Mouse (Mus musculus) heart, postnatal 0 days (tissue): ENCODE data around the gene Mcat. TPM values are rescaled to one million over a fixed set of nuclear protein-coding genes. Genes with fewer than 3 reads are reported as not detected.
A peak's percentile ranks its signal among the peaks of the same experiment; 100 is the strongest.

ENCODE experiments used
- ATAC-seq: fragments of 200-750 bp; cut with Nextera tagmentation; 2 replicates; pipeline ENCODE4 v1.8.0; 2017; ENCODE audit warnings: low read depth, moderate number of reproducible peaks, moderate library complexity; ENCODE audit not compliant: insufficient read depth
- DNase-seq: peaks from one replicate; pipeline ENCODE4 v3.0.0-alpha.2; 2016; ENCODE audit warnings: low spot score
- H3K27ac ChIP-seq: fragments of 300-500 bp; sonication (generic); 2 replicates; pipeline ENCODE4 v1.5.1; 2014; ENCODE audit warnings: low read depth, mild to moderate bottlenecking
- H3K27me3 ChIP-seq: fragments of 300-500 bp; sonication (generic); 2 replicates; pipeline ENCODE4 v1.6.1; 2014; ENCODE audit warnings: low read length, mixed read lengths; ENCODE audit not compliant: control insufficient read depth, insufficient read depth
- H3K36me3 ChIP-seq: fragments of 300-500 bp; sonication (generic); replicated peaks from 2 replicates; pipeline ENCODE4 v1.6.1; 2014; ENCODE audit warnings: low read length, mixed read lengths; ENCODE audit not compliant: control insufficient read depth, insufficient read depth
- H3K4me1 ChIP-seq: fragments of 300-500 bp; sonication (generic); 2 replicates; pipeline ENCODE4 v1.6.1; 2014; ENCODE audit warnings: antibody characterized with exemption; ENCODE audit not compliant: control insufficient read depth, insufficient read depth
- H3K4me2 ChIP-seq: fragments of 300-500 bp; sonication (generic); 2 replicates; pipeline ENCODE4 v1.6.1; 2014; ENCODE audit warnings: low read depth, mild to moderate bottlenecking, low read length, moderate library complexity
- H3K4me3 ChIP-seq: fragments of 300-500 bp; sonication (generic); 2 replicates; pipeline ENCODE4 v1.5.1; 2014; ENCODE audit warnings: low read depth, low read length
- H3K9ac ChIP-seq: fragments of 300-500 bp; sonication (generic); replicated peaks from 2 replicates; pipeline ENCODE4 v1.6.1; 2014; ENCODE audit warnings: low read depth, low read length, mixed read lengths
- H3K9me3 ChIP-seq: fragments of 300-500 bp; sonication (generic); replicated peaks from 2 replicates; pipeline ENCODE4 v1.6.1; 2016; ENCODE audit warnings: low read length; ENCODE audit not compliant: control insufficient read depth
- CTCF ChIP-seq: IDR thresholded peaks from 2 replicates; pipeline ENCODE4 v1.5.1; 2016; ENCODE audit warnings: antibody characterized with exemption, control low read depth, low read depth
- EP300 ChIP-seq: IDR thresholded peaks from 2 replicates; pipeline ENCODE4 v1.6.1; 2016; ENCODE audit warnings: antibody characterized with exemption, low read depth
- WGBS: fragments of 180-500 bp; shearing (Covaris S2); extraction: QIAGEN DNeasy Blood & Tissue Kit; methylation state at CpG from one replicate; pipeline ENCODE4 v1.1.7; 2014; 5-methylcytosine and 5-hydroxymethylcytosine counted together
- polyA plus RNA-seq: library from polyadenylated mRNA; unstranded; fragments of >200 nt; fragmentation: Nextera tagmentation; extraction: Ambion mirVana; gene quantifications from 2 replicates; pipeline ENCODE4 v1.2.1, GENCODE M21; 2015
- total RNA-seq: library from RNA; depleted of rRNA; stranded (reverse); fragments of >200 nt; gene quantifications from 2 replicates; pipeline ENCODE4 v1.2.3, GENCODE M21; 2014; ENCODE audit warnings: low replicate concordance; rRNA removed

The Mcat gene
- total RNA-seq (66.6 and 87.2 TPM in 2 replicates), polyA plus RNA-seq (33.5 and 36.9 TPM in 2 replicates)

DNA sequence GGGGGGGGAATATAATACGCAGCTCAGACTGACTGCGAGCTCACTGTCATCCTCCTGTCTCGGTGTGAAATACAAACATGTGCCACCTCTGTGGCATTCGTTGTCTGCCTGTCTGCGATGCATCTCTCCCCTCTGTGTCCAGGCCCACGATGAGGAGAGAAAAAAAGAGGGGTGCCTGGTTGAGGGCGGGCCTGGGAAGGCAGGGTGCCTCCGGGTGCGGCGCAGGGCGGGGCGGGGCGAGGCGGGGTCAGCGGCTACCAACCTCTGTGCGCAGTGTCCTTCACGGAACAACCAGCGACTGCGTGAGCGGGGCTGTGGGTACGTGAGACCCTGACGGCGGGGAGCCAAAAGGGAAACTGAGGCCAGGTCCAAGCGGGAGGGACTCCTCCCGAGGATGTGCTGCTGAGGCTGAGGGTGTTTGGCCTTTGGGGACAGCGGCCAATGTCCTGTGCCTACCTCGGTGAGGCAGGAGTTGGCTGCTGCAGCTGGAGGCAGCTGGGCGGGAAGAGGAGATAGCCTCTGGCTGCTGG lies at the start of gene Mcat, which contains the start of gene Tspo:
Gene Mcat, minus strand, starts transcription at position 461 of the 530 bp plus-strand sequence.
Gene Tspo, plus strand, starts transcription at position 266 of the 530 bp plus-strand sequence.
- Histone ChIP-seq H3K4me2 (peak within 1 kb of the TSS; percentile 93), H3K4me1 (peaks cover 3% of the 10 kb centered on the region; the same call in 1 of the 2 replicates), H3K9me3 (no peaks in the 10 kb centered on the region), H3K27me3 (no peaks in the 10 kb centered on the region), H3K9ac (peak within 1 kb of the TSS; percentile 65), H3K27ac (peak within 1 kb of the TSS; percentile 81), H3K4me3 (peak within 1 kb of the TSS; percentile 57), H3K36me3 (no peaks in the 10 kb centered on the region)
- WGBS: 2% methylated on average over 28 of the region's 28 CpGs
- DNase-seq (no peak), ATAC-seq (peak; percentile 56)
- TF ChIP-seq EP300 (no peak), CTCF (no peak)

DNA sequence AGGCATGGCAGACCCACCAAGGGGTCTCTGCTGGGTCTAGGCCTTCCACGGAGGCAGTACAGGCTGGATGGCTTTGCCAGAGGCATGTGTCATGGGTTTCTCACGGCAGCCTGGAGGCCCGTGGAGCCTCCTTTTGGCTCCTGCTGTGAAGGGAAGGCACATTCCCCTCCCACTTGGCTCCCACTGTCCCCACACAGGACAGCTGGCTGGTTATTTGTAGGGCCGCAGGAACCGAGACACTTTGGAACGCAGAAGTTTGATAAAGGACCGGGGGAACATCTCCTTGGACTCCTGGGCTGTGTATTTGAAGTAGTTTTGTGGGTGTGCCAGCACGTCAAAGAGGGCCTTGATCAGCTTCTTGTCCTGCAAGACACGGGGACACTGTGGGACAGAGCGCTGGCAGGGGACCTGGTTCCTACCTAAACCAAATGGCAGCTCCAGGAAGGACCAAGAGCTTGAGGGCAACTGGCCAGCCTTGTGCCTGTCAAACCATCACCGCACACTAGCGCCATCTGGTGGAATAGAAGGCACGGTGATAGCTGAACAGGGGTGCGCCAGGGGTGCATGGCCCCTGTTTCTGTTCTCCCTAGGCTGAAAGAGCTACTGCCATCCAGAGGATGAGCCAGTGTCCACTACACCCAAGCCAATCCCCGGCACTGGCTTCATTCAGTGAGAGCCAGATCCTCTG lies 43.7 kb upstream of the Mcat start:
- peak; percentile 79 for DNase-seq
- 41% methylated on average over 15 of the region's 15 CpGs for WGBS
- no peak overlapping the region for H3K4me2 ChIP-seq
- H3K36me3 ChIP-seq: no peaks in the 10 kb centered on the region
- H3K9ac ChIP-seq: no peak overlapping the region
- H3K27me3 ChIP-seq: no peaks in the 10 kb centered on the region
- no peak overlapping the region for H3K4me3 ChIP-seq
- TF ChIP-seq EP300 (no peak), CTCF (peak; percentile 87)
- 0 out of 2 replicates have a peak, but pooled peaks cover 5% of the 10 kb centered on the region for H3K4me1 ChIP-seq
- ATAC-seq: peak; percentile 57; the same call in 1 of the 2 replicates
- no peak overlapping the region for H3K27ac ChIP-seq
- H3K9me3 ChIP-seq: no peaks in the 10 kb centered on the region

DNA sequence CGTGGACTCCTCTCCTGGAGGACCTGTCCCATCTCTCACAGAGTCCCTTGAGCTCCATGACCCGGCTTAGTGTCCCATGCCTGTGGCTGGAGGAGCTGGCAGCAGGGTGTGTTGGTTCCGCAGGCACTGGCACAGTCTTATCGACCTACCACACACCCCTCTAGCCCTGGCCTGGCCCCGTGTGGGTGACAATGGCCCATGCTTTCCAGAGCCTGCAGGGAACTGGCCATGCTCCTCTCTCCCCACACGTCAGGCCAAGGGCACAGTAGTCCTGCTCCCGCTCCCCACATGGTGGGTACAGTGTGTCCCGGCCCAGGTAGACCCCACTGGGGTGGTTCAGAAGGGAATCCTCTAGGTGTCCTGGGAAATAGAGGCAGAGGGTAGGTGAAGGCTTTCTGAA lies 43.1 kb upstream of the Mcat start:
- ATAC-seq: no peak
- WGBS: 83% methylated on average over 8 of the region's 8 CpGs

DNA sequence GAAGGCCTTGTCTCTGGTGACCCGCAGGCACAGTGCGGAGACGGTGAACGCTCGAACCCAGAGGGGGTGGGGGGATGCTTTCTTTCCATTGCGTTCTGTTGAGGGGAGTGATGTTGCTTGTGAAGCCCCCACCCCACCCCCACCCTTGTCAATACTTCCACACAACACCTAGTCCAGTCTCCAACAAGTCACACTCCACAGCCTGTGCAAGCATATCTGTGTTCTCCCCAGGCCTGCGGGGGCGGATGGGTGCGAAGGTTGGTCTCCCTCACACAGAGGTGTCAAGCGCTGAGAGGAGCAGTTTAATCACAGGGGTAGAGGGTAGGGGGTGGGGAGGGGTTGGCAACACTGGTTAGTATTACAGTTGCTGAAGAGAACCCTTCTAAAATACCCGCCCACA lies 42.6 kb upstream of the Mcat start:
- no peak overlapping the region for H3K4me3 ChIP-seq
- no peak for ATAC-seq
- 79% methylated on average over 11 of the region's 11 CpGs for WGBS

More for the DNA sequence above, 43.1 kb upstream of the Mcat start:
- Histone ChIP-seq H3K27me3 (no peaks in the 10 kb centered on the region), H3K9me3 (no peaks in the 10 kb centered on the region), H3K27ac (no peak overlapping the region), H3K9ac (no peak overlapping the region), H3K4me3 (no peak overlapping the region), H3K36me3 (no peaks in the 10 kb centered on the region), H3K4me1 (0 out of 2 replicates have a peak, but pooled peaks cover 5% of the 10 kb centered on the region), H3K4me2 (no peak overlapping the region)
- no peak for TF ChIP-seq EP300
- TF ChIP-seq CTCF: no peak
- no peak for DNase-seq

DNA sequence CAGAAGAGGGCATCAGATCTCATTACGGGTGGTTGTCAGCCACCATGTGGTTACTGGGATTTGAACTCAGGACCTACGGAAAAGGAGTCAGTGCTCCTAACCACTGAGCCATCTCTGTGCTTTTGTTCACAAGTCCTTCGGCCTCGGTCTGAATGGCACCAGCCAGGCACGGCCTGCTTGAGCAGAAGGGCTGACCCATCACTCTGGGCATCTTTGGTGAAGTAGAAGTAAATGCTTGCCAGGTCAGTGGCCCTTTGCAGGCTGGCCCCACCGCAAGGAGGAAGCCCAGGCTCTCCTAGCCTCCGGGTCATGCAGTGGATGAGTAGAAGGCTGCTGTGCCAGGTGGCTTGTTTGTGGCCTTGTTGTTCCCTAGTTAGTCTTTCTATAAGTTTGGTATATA lies 39.8 kb upstream of the Mcat start:
- no peaks in the 10 kb centered on the region for H3K9me3 ChIP-seq
- TF ChIP-seq EP300: no peak
- TF ChIP-seq CTCF: no peak
- WGBS: 93% methylated on average over 7 of the region's 7 CpGs
- no peak overlapping the region for H3K9ac ChIP-seq
- no peaks in the 10 kb centered on the region for H3K27me3 ChIP-seq
- ATAC-seq: no peak
- H3K27ac ChIP-seq: peak overlapping the region; percentile 30; the same call in 1 of the 2 replicates
- H3K4me1 ChIP-seq: 0 out of 2 replicates have a peak, but pooled peaks cover 5% of the 10 kb centered on the region
- H3K4me3 ChIP-seq: no peak overlapping the region
- no peaks in the 10 kb centered on the region for H3K36me3 ChIP-seq
- no peak overlapping the region for H3K4me2 ChIP-seq
- DNase-seq: no peak

More for the DNA sequence above, 42.6 kb upstream of the Mcat start:
- Histone ChIP-seq H3K9me3 (no peaks in the 10 kb centered on the region), H3K4me2 (no peak overlapping the region), H3K27ac (no peak overlapping the region), H3K36me3 (no peaks in the 10 kb centered on the region), H3K27me3 (no peaks in the 10 kb centered on the region), H3K9ac (no peak overlapping the region), H3K4me1 (0 out of 2 replicates have a peak, but pooled peaks cover 5% of the 10 kb centered on the region)
- no peak for TF ChIP-seq CTCF
- DNase-seq: no peak

DNA sequence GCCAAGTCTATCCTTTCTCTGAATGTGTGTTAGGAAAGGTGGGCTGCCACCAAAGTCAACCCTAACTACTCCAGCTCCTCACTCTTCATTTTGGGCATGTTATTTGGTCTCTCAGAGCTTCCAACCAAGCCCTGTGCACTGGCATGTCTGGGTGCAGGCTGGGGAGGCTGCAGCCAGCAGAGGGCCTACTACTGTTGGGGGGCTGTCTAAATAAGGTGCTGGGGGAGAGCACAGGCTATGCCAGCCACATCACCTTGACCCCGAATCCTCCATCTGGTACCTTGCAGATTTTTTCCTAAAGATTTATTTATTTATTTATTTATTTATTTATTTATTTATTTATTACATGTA lies 39.4 kb upstream of the Mcat start:
- DNase-seq (no peak), ATAC-seq (no peak)
- H3K4me3 ChIP-seq: no peak overlapping the region
- H3K27ac ChIP-seq: peak overlapping the region; percentile 80; the same call in 1 of the 2 replicates
- H3K27me3 ChIP-seq: no peaks in the 10 kb centered on the region
- 0 out of 2 replicates have a peak, but pooled peaks cover 5% of the 10 kb centered on the region for H3K4me1 ChIP-seq
- 77% methylated on average over 1 of the region's 1 CpGs for WGBS
- H3K36me3 ChIP-seq: no peaks in the 10 kb centered on the region
- no peaks in the 10 kb centered on the region for H3K9me3 ChIP-seq
- no peak overlapping the region for H3K4me2 ChIP-seq
- TF ChIP-seq EP300 (no peak), CTCF (no peak)
- no peak overlapping the region for H3K9ac ChIP-seq
